Mouse (Mus musculus): ENCODE results near the gene Tff2. TPM values are rescaled to one million over a fixed set of nuclear protein-coding genes. Genes with fewer than 3 reads are reported as not detected.
A peak's percentile ranks its signal among the peaks of the same experiment; 100 is the strongest.

Tff2 gene
- total RNA-seq (2021): under 1 TPM in 1 of 2 experiments, not detected in 1; 0.88 TPM
- long read RNA-seq, experiment 1: 0 reads
- long read RNA-seq, experiment 2: 0 reads

DNA sequence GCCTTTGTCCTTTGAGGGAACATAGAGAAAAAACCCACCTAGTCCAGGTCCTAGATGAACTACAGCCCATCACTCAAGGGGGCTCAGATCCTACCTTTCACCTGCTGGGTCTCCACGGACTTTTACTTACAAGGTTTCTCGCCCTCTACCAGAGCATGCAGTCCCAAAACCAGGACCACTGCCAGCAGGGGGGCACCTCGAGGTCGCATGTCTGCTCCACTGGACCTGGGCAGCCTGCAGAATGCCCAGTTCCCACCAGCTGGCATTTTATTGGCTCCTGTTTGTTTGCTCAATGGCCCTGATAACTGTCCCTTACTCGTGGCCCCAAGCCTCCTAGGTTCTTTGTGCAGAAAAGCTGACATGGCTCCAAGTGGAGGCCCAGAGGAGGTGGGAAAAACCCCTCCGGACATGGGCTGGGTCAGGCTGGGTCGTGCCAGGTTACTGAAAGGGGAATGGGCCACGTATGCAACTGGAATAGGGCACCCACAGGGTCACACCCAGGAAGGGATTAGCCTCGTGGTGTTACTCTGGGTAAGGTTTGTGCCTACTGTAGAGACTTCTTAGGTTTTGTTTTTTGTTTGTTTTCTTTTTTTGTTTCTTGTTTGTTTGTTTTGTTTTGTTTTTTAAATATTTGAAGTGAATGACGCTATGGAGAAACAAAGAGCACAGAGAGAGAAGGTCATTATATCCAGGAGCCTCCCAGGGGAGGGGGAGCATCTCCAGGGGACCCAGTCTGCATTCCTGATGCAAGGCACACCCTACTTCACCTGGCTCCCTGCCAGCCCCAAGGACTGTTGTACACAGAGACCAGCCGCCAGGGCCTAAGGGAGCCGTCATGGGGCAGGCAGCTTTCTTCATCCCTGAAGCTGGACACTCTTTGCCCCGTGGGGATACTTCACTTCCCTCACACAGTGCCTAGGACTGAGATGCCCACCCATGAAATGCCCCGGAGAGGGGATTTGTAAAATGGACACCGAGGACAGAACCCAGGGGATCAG lies at the start of gene Tff2:
TSS of gene Tff2 (minus strand) at position 243 of the 998 bp plus-strand sequence.
- intact Hi-C loops (cut with DNase I): no loop called here
- DNase-seq: no peak

- intact Hi-C loops (cut with DNase I): no loop called here
- DNase-seq: no peak
Measured at GRCm38 (mm10) chr17:31193360-31193759, 49.3 kb upstream of the Tff2 start.

GRCm38 (mm10) chr17:31192663-31193062 lies 48.6 kb upstream of the Tff2 start:
- no peak for DNase-seq
- intact Hi-C loops (cut with DNase I): no loop called here

DNA sequence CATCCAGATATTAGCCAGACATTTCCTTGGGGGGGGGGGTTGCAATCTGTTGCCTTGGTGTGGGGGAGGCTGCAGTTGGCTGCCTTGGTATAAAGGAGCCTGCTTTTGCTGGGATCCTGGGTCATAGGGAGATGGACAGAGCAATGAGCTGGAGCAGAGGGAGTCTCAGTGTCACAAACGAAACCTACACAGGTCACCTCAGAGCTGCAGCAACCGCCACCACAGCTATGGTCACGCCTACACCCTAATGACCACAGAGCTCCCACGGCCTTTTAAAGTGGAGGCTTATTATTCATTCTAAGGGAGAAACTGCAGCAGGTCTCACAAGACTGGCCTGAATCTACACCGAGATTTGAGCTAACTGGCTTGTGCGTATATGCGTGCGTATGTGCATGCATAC lies 47.7 kb upstream of the Tff2 start:
- no peak for DNase-seq
- intact Hi-C loops (cut with DNase I): no loop called here

DNA sequence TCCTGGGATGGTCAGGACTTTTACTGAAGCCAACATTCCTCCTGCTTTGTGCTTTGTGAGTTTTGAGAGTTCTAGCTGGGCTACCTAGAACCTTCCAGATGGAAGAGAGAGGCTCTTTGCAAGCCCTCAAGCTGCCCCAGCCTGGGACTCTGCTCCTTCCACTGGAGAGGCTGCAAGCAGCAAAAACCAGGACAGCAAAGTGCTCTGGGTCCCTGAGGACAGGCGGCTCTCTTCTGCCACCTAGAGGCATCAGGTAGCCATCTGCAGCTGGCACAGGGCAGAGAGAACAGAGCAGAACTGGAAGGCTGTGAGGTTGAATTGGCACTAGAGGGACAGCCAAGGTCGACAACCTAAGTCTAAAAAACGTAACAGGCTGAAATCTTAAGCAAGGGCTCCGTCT lies 43.3 kb upstream of the Tff2 start:
- intact Hi-C loops (cut with DNase I): loop anchor here (1.0 to 5.0 kb wide), 3 partner anchors 49 to 176 kb away; no protein-coding TSS in a partner anchor
- DNase-seq: peak; percentile 63 to 79

- no peak for DNase-seq
- intact Hi-C loops (cut with DNase I): no loop called here
Measured at GRCm38 (mm10) chr17:31184269-31184990, 40.3 kb upstream of the Tff2 start.

DNA sequence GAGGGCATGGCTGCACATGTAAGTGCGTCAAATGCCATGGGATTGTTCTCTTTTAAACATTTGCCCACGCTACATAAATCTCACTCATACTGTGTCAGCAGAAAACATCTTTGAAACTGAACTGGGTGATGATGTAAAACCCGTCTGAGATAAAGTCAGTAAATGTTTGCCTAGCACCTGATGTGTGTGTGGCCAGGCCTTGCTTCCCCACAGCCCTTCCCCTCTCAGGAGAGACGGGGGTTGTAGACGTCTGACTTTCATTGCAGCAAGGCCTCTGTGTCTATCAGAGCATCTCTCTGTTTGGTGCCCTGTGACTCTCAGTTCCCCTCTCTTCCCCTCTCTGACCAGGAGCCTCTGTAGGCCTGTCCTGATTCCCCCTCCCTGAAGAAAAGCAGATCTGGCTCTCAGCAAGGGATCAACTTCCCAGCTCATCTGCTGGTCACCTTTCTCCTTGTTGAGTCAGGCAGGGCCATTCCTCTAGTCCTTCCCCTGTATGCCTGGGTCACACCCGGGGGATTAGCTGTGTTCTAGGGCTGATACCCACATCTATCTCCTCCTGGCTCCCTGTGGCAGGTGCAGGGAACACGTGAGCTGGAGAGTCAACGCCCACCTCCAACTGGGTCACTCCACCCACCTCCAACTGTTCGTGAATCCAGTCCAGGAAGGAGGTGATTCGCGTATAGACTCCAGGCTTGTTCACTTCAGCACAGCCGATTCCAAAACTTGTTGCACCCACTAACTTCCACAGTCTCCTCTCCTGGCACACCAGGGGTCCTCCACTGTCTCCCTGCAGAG lies 39.3 kb upstream of the Tff2 start:
- no peak for DNase-seq
- intact Hi-C loops (cut with DNase I): no loop called here

GRCm38 (mm10) chr17:31181490-31181889 lies 37.4 kb upstream of the Tff2 start:
- intact Hi-C loops (cut with DNase I): no loop called here

GRCm38 (mm10) chr17:31176321-31176720 lies 32.2 kb upstream of the Tff2 start:
- intact Hi-C loops (cut with DNase I): no loop called here
- no peak for DNase-seq

More at GRCm38 (mm10) chr17:31181490-31181889, 37.4 kb upstream of the Tff2 start:
- no peak for DNase-seq

DNA sequence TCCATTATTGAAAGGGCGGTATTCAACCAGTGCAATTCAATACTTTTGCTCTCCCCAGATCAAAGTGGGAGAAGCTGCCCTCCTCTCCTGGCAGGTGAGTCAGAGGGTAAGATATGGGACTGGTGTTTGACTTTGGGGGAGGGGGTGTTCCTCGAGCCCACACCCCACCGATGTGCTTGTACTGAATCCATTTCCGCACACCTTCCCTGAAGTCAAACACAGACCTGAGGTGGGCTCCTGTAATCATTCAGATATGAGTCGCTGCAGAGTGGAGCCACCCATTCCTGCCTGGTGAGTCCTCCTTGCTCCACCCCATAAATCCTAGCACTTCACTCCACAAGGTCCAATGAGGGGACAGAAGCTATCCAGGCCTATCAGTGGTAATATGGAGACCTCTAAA lies 25.7 kb upstream of the Tff2 start:
- no peak for DNase-seq
- intact Hi-C loops (cut with DNase I): no loop called here

GRCm38 (mm10) chr17:31165127-31165526 lies 21.0 kb upstream of the Tff2 start, which contains the start of gene Tff1:
Tff1 (minus strand) TSS chr17:31165277.
- intact Hi-C loops (cut with DNase I): no loop called here
- no peak for DNase-seq

DNA sequence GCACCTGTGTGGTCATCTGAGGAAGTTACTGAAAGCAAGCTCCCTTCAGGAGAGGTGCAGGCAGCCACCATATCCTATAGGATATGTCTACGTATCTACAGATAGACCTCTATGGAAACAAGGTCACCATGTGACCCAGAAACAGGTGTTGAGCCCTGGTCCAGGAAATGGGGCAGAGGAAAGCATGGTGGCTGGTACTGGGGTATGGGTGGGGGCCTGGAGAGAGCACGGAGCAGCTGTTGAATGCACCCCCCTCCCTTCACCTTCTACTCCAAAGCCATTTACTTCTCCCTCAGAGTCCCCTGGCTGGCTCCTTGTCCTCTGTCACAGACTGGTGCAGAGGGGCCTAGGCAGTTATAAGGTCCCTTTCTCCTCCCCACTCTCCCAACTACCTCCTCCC lies 19.7 kb upstream of the Tff2 start:
- DNase-seq: no peak
- intact Hi-C loops (cut with DNase I): no loop called here

DNA sequence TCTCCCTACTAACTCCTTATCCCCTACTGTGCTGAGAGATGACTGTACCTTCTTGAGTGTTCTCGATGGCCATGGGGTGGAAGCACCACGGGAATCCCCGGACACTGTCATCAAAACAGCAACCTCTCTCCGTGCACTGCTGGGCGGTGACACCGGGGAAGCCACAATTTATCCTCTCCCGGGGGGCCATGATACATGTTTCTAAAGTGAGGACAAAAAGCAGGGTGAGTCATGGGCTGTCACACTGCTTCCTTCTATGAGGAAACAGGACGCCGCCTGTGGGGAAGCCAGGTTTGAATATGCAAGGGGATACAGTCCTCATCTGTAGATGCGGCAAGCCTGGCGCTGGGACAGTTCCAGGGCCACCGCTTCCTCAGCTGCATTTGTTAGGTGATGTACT lies 18.5 kb upstream of the Tff2 start:
- DNase-seq: no peak
- intact Hi-C loops (cut with DNase I): no loop called here

DNA sequence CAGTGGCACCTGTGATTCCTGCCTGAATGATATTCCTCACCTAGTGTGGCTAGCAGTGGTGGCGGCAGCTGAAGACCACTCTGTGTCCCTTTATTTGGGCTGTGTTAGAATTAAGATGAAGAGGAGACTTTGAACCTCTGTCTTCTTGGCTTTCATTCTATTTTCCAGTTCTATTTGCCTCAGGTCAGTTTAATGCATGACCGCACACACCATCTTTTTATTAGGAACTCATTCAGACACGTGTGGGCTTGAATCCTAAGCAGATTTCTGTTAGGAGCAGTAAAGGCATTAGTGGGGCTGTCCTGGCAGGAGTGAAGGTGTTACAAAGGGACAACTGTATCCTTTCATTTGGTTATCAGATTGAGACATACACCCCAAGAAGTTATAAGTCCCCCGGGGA lies 16.2 kb upstream of the Tff2 start:
- no peak for DNase-seq
- intact Hi-C loops (cut with DNase I): no loop called here

DNA sequence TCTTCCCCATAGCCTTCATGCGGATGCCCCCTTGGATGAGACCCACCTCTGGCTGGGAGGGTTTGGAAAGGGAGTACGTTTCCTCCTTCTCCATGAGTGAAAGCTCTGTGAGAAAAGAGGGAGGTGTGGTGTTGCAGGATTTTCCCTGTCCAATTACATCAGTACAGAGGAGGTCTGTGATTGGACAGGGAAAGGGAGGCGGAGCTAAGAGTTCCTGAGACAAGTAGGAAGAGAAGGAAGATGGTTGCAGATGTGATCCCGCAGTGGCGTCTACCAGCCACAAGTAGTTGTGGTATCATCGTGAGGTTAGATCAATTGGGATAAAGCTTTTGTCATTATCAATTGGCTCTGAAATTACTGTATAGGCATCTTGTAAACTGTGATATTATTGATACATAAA lies 13.8 kb upstream of the Tff2 start:
- intact Hi-C loops (cut with DNase I): no loop called here
- no peak for DNase-seq

- intact Hi-C loops (cut with DNase I): no loop called here
- DNase-seq: no peak
Measured at GRCm38 (mm10) chr17:31153785-31154184, 9.7 kb upstream of the Tff2 start.

- intact Hi-C loops (cut with DNase I): no loop called here
- no peak for DNase-seq
Measured at GRCm38 (mm10) chr17:31152966-31153499, 9.0 kb upstream of the Tff2 start.

- DNase-seq: no peak
- intact Hi-C loops (cut with DNase I): no loop called here
Measured at GRCm38 (mm10) chr17:31152512-31152911, 8.4 kb upstream of the Tff2 start.

DNA sequence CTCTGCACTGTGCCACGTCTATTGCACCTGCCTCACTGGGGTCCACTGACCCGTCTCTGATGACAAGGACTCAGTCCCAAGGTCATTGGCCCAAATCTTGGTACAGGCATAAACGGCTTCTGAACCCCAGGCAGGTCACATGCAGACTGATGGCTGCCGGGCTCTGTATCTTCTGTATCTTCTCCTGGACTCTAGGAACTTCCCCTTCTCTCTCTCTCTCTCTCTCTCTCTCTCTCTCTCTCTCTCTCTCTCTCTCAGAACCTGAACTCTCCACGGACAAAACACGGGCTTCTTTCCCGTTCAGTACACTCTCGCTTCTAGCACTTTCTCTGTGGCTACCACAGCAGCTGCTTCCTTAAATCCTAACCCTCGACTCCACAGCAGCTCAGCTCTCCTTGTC lies 1.9 kb upstream of the Tff2 start:
- intact Hi-C loops (cut with DNase I): no loop called here

GRCm38 (mm10) chr17:31142116-31142515 lies 2.0 kb downstream of the Tff2 start:
- intact Hi-C loops (cut with DNase I): no loop called here
- no peak for DNase-seq

More for the DNA sequence above, 1.9 kb upstream of the Tff2 start:
- DNase-seq: no peak
